Mouse (Mus musculus) limb, embryonic 12.5 days (tissue): ENCODE results near the gene Tmem106a. TPM values are rescaled to one million over a fixed set of nuclear protein-coding genes. Genes with fewer than 3 reads are reported as not detected.

Experiments
- ATAC-seq: fragments of 200-750 bp; cut with Nextera tagmentation; 2 replicates; pipeline ENCODE4 v1.8.0; 2017; ENCODE audit warnings: low read depth, moderate TSS enrichment; ENCODE audit not compliant: insufficient number of reproducible peaks, insufficient read depth, low FRiP score, low TSS enrichment
- H3K27ac ChIP-seq: fragments of 300-500 bp; sonication (generic); 2 replicates; pipeline ENCODE4 v1.5.1; 2016; ENCODE audit warnings: mild to moderate bottlenecking, moderate library complexity
- H3K27me3 ChIP-seq: fragments of 300-500 bp; sonication (generic); 2 replicates; pipeline ENCODE4 v1.6.1; 2016; ENCODE audit warnings: mild to moderate bottlenecking, moderate library complexity
- H3K36me3 ChIP-seq: fragments of 300-500 bp; sonication (generic); 2 replicates; pipeline ENCODE4 v1.6.1; 2016; ENCODE audit warnings: mild to moderate bottlenecking, moderate library complexity
- H3K4me1 ChIP-seq: fragments of 300-500 bp; sonication (generic); replicated peaks from 2 replicates; pipeline ENCODE4 v1.6.1; 2016
- H3K4me2 ChIP-seq: fragments of 300-500 bp; sonication (generic); 2 replicates; pipeline ENCODE4 v1.6.1; 2016; ENCODE audit warnings: mild to moderate bottlenecking, moderate library complexity
- H3K4me3 ChIP-seq: fragments of 300-500 bp; sonication (generic); replicated peaks from 2 replicates; pipeline ENCODE4 v1.5.1; 2016; ENCODE audit warnings: mild to moderate bottlenecking
- H3K9ac ChIP-seq: fragments of 300-500 bp; sonication (generic); replicated peaks from 2 replicates; pipeline ENCODE4 v1.6.1; 2016; ENCODE audit warnings: mild to moderate bottlenecking, moderate library complexity
- H3K9me3 ChIP-seq: fragments of 300-500 bp; sonication (generic); 2 replicates; pipeline ENCODE4 v1.6.1; 2016; ENCODE audit warnings: mild to moderate bottlenecking, moderate library complexity
- WGBS: fragments of 180-500 bp; shearing (Covaris S2); methylation state at CpG from one replicate; pipeline ENCODE4 v1.1.7; 2016; 5-methylcytosine and 5-hydroxymethylcytosine counted together
- polyA plus RNA-seq: library from polyadenylated mRNA; unstranded; fragments of >200 nt; fragmentation: Nextera tagmentation; extraction: Ambion mirVana; gene quantifications from 2 replicates; pipeline ENCODE4 v1.2.1, GENCODE M21; 2016

The Tmem106a gene
- polyA plus RNA-seq = 1.4 and 2.9 TPM in 2 replicates

DNA sequence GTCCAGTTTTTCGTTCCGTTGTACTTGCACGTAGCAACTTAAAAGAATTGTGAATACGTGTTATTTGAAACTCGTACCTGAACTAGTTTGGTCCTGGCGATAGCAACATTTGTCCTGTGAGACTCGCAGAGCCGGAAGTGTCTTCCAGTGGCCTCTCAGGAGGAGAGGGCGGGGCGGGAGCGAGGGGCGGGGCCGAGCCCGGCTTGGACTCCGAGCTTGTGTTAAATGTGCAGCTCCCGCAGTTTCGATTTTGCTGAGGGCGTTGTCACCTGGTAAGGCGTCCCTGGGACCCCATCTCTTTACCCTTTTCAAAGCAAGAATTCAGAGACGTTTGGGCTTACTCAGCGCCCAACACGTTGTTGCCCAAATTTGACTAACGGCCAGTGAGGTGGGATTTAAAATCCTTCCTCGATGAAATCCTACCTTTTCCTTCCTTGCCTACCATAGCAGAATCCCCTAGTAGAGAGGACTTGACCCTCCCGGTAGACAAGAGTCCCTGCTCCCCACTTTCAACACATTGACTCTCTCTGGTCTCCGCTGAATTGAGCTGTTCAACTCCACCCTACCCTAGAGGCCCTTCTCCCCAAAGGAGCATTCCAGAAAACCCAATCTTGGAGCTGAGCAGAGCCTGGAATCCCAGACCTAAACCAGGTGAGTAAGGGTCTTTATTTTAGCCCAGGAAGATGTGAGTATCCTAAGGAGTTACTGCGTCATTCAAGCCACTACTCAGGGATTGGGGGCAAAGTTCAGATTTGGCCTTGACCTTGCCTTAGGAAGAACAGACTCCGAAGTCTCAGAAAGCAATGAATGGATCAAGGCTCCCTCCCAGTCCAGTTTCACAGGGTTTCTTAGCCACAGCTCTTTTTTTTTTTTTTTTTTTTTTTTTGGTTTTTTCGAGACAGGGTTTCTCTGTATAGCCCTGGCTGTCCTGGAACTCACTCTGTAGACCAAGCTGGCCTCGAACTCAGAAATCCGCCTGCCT, at the start of gene Tmem106a:
TSS of gene Tmem106a (plus strand) at position 189 of the 982 bp plus-strand sequence.
- H3K36me3 ChIP-seq = peaks cover 43% of the 10 kb centered on the region
- H3K9ac ChIP-seq = peak within 1 kb of the TSS; percentile 52
- H3K27me3 ChIP-seq = no peaks in the 10 kb centered on the region
- no peak within 1 kb of the TSS for H3K27ac ChIP-seq
- H3K4me2 ChIP-seq = peak within 1 kb of the TSS; percentile 59
- H3K4me1 ChIP-seq = peaks cover 9% of the 10 kb centered on the region
- no peaks in the 10 kb centered on the region for H3K9me3 ChIP-seq
- H3K4me3 ChIP-seq = peak within 1 kb of the TSS; percentile 39
- WGBS = 19% methylated on average over 30 of the region's 31 CpGs
- no peak for ATAC-seq

DNA sequence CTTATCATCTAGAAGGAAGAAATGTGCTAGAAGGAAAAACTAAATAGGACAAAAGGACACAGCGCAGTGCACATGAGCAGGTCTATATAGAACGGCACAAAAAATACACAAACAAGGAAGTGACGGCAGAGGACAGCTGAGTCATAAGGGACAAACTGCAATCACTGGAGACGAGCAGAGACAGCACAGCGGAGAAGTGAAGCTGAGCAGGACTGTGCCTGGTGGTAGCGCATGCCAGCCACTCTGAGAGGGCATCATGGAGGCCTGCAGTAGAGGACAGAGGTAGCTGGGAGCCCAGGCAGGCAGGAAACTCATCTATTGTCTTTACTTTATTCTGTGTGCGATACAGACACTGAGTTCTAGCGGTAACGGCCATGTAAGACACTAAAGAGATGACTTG, 38.5 kb upstream of the Tmem106a start:
- H3K36me3 ChIP-seq = peaks cover 47% of the 10 kb centered on the region
- H3K27me3 ChIP-seq = no peaks in the 10 kb centered on the region
- H3K9me3 ChIP-seq = no peaks in the 10 kb centered on the region
- no peaks in the 10 kb centered on the region for H3K4me1 ChIP-seq
- no peak overlapping the region for H3K4me3 ChIP-seq
- H3K27ac ChIP-seq = no peak overlapping the region
- 94% methylated on average over 9 of the region's 9 CpGs for WGBS
- H3K9ac ChIP-seq = no peak overlapping the region
- H3K4me2 ChIP-seq = no peak overlapping the region
- no peak for ATAC-seq

DNA sequence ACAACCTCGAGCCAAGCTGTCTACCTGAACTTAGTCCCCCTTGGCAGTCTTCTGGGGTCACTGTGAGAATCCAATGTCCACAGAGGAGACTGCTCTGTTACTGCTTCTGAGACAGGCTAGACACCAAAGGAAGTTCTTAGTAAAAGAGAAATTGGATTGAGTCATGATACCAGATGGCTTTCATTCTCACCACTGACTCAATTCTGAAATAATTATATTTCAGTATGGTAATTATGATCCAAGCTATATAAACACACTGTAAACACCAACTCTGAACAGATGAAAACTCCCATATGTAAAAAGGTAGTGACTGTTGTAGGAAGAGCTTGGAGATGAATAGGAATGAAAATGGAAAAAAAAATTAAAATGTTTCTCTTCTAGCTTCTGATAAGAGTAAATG, 37.9 kb upstream of the Tmem106a start:
- Histone ChIP-seq H3K9ac (no peak overlapping the region), H3K27me3 (no peaks in the 10 kb centered on the region), H3K9me3 (no peaks in the 10 kb centered on the region), H3K4me1 (no peaks in the 10 kb centered on the region), H3K27ac (no peak overlapping the region), H3K4me2 (no peak overlapping the region), H3K36me3 (peaks cover 49% of the 10 kb centered on the region), H3K4me3 (no peak overlapping the region)
- no peak for ATAC-seq
- 76% methylated on average over 1 of the region's 1 CpGs for WGBS

DNA sequence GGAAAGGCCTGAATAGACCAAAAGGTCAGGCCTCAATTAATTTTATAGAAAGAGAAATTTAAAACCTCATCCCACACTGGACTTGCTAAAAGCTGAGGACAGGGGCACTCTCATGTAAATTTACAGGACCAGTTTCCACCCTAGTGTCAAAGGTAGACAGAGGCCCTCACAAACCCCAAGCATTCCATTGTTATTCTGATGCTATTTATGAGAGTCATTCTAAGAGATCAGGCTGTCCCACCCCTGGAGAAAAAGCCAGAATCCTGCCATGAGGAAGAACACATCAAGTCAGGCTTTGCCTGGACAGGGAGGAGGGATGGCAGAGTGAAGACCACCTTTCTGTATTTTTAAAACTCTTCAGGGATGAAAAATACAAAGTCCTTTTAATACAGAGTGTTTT, 33.5 kb upstream of the Tmem106a start:
- Histone ChIP-seq H3K9me3 (no peaks in the 10 kb centered on the region), H3K4me2 (no peak overlapping the region), H3K4me3 (no peak overlapping the region), H3K4me1 (peaks cover 11% of the 10 kb centered on the region), H3K36me3 (peaks cover 32% of the 10 kb centered on the region), H3K9ac (no peak overlapping the region), H3K27ac (no peak overlapping the region), H3K27me3 (no peaks in the 10 kb centered on the region)
- no peak for ATAC-seq

DNA sequence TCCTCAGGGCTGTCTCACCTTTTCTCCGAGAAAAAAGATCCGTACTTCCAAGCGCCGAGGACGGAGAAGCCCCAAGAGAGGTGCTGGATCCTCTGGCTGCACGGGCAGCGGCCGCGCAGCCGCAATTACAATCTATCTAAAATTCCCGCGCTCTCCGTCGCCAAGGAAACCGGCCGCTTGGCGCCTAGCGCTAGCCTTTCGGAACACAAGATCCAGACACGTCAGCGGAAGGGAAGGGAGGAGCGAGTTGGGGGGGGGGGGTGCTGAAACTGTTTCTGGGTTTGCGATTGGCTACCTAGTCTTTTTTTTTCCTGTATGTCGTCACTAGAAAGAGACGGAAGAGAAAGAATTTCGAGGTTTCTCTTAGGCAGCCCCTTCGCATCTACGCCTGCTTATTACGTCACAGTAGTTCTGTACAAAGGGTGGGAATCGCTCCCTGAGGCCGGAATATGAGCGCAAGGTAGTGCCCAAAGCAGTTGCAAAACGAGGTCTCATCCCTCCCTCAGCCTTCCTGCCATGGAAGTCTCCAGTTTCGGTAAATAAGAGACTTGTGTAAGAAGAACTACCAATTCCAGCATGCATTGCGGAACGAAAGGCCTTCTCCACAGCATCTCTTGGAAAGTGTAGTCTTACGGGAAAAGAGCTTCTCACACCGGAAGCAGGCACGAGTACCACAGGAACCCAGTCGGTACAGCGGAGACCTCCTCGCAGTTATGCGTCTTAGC, 30.1 kb upstream of the Tmem106a start, which contains the start of the genes Brca1 and Nbr1:
TSS of gene Brca1 (minus strand) at position 205 of the 725 bp plus-strand sequence.
TSS of gene Nbr1 (plus strand) at position 399 of the 725 bp plus-strand sequence.
- Histone ChIP-seq H3K9ac (peak within 1 kb of the TSS; percentile 80), H3K4me1 (peaks cover 28% of the 10 kb centered on the region), H3K4me3 (peak within 1 kb of the TSS; percentile 77), H3K4me2 (peak within 1 kb of the TSS; percentile 85), H3K27ac (peak within 1 kb of the TSS; percentile 89), H3K36me3 (peaks cover 41% of the 10 kb centered on the region), H3K27me3 (no peaks in the 10 kb centered on the region), H3K9me3 (no peaks in the 10 kb centered on the region)
- peak; percentile 84 for ATAC-seq
- WGBS = under 1% methylated on average over 43 of the region's 43 CpGs

DNA sequence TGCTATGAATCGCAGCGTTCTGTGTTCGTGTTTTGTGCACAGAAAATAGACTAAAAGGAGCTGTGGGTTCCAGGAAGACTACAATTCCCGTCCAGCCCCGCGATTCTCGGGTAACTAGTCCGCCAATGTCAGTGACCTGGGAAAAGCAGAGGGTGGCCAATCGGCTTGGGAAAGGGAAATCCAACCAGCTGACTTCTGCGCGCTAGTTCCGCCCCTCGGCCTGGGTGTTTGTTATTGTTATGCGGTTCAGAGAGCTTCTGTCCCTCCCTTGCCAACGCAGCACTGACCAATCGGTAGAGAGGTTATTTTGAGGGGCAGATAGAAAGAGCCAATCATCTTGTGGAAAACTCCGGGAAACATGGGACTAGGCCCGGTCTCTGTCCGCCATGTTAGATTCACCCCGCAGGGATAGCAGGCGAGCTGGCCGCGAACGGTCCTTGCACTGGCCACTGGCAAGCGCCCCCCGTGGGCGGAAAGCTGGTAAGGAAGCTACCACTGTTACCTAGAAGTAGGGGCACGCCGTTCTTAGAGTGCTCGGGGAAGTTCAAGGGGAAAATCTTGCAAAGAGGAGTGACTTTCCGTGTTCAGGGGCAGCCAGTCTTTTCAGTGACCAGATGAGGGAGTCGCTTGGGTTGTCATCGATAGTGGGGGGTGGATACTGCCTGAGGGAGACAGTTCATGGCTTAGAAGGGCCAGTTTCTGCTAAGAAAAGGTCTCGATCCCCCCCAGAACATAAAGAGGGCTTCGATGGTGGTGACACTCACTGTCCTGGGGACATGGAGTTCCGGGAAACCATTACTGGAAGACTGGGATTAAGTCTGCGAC, 29.4 kb upstream of the Tmem106a start:
- Histone ChIP-seq H3K9me3 (no peaks in the 10 kb centered on the region), H3K9ac (peak overlapping the region; percentile 80), H3K4me2 (peak overlapping the region; percentile 85), H3K27ac (peak overlapping the region; percentile 89), H3K36me3 (peaks cover 41% of the 10 kb centered on the region), H3K27me3 (no peaks in the 10 kb centered on the region), H3K4me1 (peaks cover 28% of the 10 kb centered on the region), H3K4me3 (peak overlapping the region; percentile 77)
- under 1% methylated on average over 37 of the region's 37 CpGs for WGBS
- peak; percentile 97 for ATAC-seq

DNA sequence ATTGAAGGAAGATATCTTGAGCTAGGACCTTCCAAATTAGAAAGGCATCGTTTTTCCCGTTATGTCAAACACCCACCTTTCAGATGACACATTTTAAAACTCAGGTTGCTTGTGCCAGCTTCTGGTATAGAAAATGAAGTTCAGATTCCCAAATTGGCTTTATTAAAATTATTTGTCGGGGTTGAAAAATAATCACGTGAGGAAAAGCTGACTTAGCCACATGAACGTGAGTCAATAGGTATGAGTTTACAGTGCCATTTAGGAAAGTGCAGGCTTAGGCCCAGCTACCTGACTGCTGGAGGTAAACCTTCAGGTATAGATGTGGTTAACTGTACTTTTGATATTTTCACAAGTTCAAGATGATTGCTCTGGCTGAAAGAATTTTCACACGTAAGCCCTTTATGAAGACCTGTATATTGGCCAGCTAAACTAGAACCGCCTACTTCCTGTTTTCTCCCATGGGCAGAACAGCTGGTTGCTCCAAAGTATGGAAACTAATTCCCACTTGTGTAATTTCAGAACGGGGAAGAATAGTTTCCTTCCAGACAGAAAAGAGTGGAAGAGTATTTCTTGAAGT, 28.6 kb upstream of the Tmem106a start:
- peaks cover 41% of the 10 kb centered on the region for H3K36me3 ChIP-seq

DNA sequence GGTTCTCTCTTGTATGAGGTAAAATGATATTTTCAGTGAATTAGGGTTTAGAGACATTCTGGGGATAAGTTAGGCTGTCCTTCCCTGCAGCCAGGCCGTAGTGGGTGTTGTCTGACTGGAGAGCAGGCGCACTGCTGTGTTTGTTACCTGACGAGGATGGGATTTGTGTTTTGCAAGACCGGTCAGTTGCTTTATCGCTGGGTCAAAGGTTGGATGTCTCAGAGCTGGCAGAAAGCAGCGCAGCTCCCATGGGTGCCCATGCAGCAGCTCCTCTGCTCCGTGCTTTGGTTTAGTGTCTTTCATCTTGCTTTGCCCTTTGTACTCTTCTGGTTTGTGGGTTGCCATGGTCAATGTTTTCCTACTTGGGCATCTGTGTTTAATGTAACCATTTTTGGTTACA, 25.5 kb upstream of the Tmem106a start:
- Histone ChIP-seq H3K4me1 (peaks cover 20% of the 10 kb centered on the region), H3K27ac (no peak overlapping the region), H3K9me3 (no peaks in the 10 kb centered on the region), H3K4me3 (no peak overlapping the region), H3K9ac (no peak overlapping the region), H3K27me3 (no peaks in the 10 kb centered on the region), H3K4me2 (no peak overlapping the region), H3K36me3 (peaks cover 62% of the 10 kb centered on the region)
- WGBS = 92% methylated on average over 7 of the region's 7 CpGs
- ATAC-seq = no peak

More for the DNA sequence above, 28.6 kb upstream of the Tmem106a start:
- ATAC-seq = no peak
- H3K4me3 ChIP-seq = peak overlapping the region; percentile 77
- H3K27ac ChIP-seq = peak overlapping the region; percentile 89
- H3K4me2 ChIP-seq = peak overlapping the region; percentile 85
- peaks cover 28% of the 10 kb centered on the region for H3K4me1 ChIP-seq
- WGBS = 14% methylated on average over 8 of the region's 8 CpGs
- H3K27me3 ChIP-seq = no peaks in the 10 kb centered on the region
- no peaks in the 10 kb centered on the region for H3K9me3 ChIP-seq
- peak overlapping the region; percentile 80 for H3K9ac ChIP-seq

DNA sequence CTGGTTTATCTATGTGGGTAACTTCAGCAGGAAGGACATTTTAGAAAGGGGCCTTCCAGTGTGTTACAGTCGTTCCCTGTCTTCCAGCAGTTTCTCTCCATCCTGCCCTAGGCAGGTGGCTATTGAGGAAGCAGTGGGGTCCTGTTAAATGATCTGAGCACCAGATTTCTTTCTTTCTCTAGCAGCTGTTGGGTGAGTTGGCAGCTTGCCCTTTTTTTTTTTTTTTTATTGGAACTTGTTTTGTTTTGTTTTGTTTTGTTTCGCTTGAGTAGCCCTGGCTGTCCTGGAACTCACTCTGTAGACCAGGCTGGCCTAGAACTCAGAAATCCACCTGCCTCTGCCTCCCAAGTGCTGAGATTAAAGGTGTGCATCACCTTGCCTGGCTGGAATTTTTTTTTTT, 25.1 kb upstream of the Tmem106a start:
- Histone ChIP-seq H3K4me3 (no peak overlapping the region), H3K27me3 (no peaks in the 10 kb centered on the region), H3K4me2 (no peak overlapping the region), H3K9ac (no peak overlapping the region), H3K4me1 (peaks cover 20% of the 10 kb centered on the region), H3K27ac (no peak overlapping the region), H3K36me3 (peaks cover 63% of the 10 kb centered on the region), H3K9me3 (no peaks in the 10 kb centered on the region)
- WGBS = 90% methylated on average over 2 of the region's 2 CpGs
- no peak for ATAC-seq

DNA sequence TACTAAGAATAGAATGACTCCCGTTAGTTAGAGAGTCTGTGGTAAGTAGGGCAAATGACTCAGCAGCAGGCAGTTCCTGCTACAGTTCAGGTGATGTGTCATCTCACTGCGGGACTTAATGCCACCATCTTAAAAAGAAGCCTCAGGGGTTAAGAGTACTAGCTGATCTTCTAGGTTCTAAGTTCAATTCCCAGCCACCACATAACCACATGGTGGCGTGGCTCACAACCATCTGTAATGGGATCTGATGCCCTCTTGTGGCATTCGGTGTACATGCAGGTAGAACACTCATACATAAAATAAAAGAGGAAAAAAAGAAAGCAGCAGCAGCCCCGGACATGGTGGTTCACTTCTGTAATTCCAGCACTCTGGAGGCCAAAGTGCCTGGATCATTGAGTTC, 19.7 kb upstream of the Tmem106a start:
- WGBS = 42% methylated on average over 5 of the region's 5 CpGs

More for the DNA sequence above, 19.7 kb upstream of the Tmem106a start:
- H3K27me3 ChIP-seq = no peaks in the 10 kb centered on the region
- no peaks in the 10 kb centered on the region for H3K4me1 ChIP-seq
- no peak overlapping the region for H3K4me2 ChIP-seq
- no peak overlapping the region for H3K4me3 ChIP-seq
- H3K9ac ChIP-seq = no peak overlapping the region
- no peak for ATAC-seq
- no peak overlapping the region for H3K27ac ChIP-seq
- no peaks in the 10 kb centered on the region for H3K9me3 ChIP-seq
- H3K36me3 ChIP-seq = peaks cover 85% of the 10 kb centered on the region
